Mouse (Mus musculus): ENCODE data around the gene Kcnd1. TPM values are rescaled to one million over a fixed set of nuclear protein-coding genes. Genes with fewer than 3 reads are reported as not detected.

Gene Kcnd1
- polyA plus RNA-seq, 1 experiment from 2014 or later = 0.72 TPM

MicroRNA genes within 50 kb of the gene (microRNA counts, 519-probe panel; counts per million panel counts)
- microRNA mmu-miR-1198 = 209 counts per million, percentile 61 among the panel's probes with 10 or more counts

Small RNA genes within 50 kb of the gene (microRNA-seq; reads per million reads assigned to microRNA genes)
- 23.7 reads per million, percentile 36 among the genes with 10 or more reads in this experiment for gene Mir1198

Other genes with a start within 250 kb of the Kcnd1 start
- gene Foxp3, start 248.6 kb upstream of the Kcnd1 start, polyA plus RNA-seq (2015; fragmentation: Nextera tagmentation; extraction: Ambion mirVana) = 0.19 TPM in 1 of 2 replicates, not detected in the other
- 1.4 and 1.8 TPM in 2 replicates for gene Ppp1r3f, start 248.0 kb upstream of the Kcnd1 start, polyA plus RNA-seq (2015; fragmentation: Nextera tagmentation; extraction: Ambion mirVana)
- 18.2 and 20.0 TPM in 2 replicates for gene Ccdc22, start 216.8 kb upstream of the Kcnd1 start, polyA plus RNA-seq (2015; fragmentation: Nextera tagmentation; extraction: Ambion mirVana)
- not detected in 2 replicates for gene Cacna1f, start 215.2 kb upstream of the Kcnd1 start, polyA plus RNA-seq (2015; fragmentation: Nextera tagmentation; extraction: Ambion mirVana)
- gene Syp, start 183.8 kb upstream of the Kcnd1 start, polyA plus RNA-seq (2015; fragmentation: Nextera tagmentation; extraction: Ambion mirVana) = 0.55 and 0.75 TPM in 2 replicates
- gene Prickle3, start 165.0 kb upstream of the Kcnd1 start, polyA plus RNA-seq (2015; fragmentation: Nextera tagmentation; extraction: Ambion mirVana) = 7.0 and 7.3 TPM in 2 replicates
- 157 and 175 TPM in 2 replicates for gene Plp2, start 150.9 kb upstream of the Kcnd1 start, polyA plus RNA-seq (2015; fragmentation: Nextera tagmentation; extraction: Ambion mirVana)
- gene Magix, start 141.0 kb upstream of the Kcnd1 start, polyA plus RNA-seq (2015; fragmentation: Nextera tagmentation; extraction: Ambion mirVana) = 0.11 and 0.25 TPM in 2 replicates
- 28.3 and 30.2 TPM in 2 replicates for gene Gpkow, start 125.2 kb upstream of the Kcnd1 start, polyA plus RNA-seq (2015; fragmentation: Nextera tagmentation; extraction: Ambion mirVana)
- gene Wdr45, start 108.0 kb upstream of the Kcnd1 start, polyA plus RNA-seq (2015; fragmentation: Nextera tagmentation; extraction: Ambion mirVana) = 25.0 and 28.7 TPM in 2 replicates
- 0.27 and 0.74 TPM in 2 replicates for gene Gm45208, start 100.0 kb upstream of the Kcnd1 start, polyA plus RNA-seq (2015; fragmentation: Nextera tagmentation; extraction: Ambion mirVana)
- 42.4 and 42.5 TPM in 2 replicates for gene Praf2, start 93.8 kb upstream of the Kcnd1 start, polyA plus RNA-seq (2015; fragmentation: Nextera tagmentation; extraction: Ambion mirVana)
- 5.6 and 6.1 TPM in 2 replicates for gene Ccdc120, start 71.4 kb upstream of the Kcnd1 start, polyA plus RNA-seq (2015; fragmentation: Nextera tagmentation; extraction: Ambion mirVana)
- 16.3 and 16.9 TPM in 2 replicates for gene Tfe3, start 59.7 kb upstream of the Kcnd1 start, polyA plus RNA-seq (2015; fragmentation: Nextera tagmentation; extraction: Ambion mirVana)
- 26.7 and 27.3 TPM in 2 replicates for gene Gripap1, start 32.5 kb upstream of the Kcnd1 start, polyA plus RNA-seq (2015; fragmentation: Nextera tagmentation; extraction: Ambion mirVana)
- 28.0 and 29.4 TPM in 2 replicates for gene Otud5, start 19.1 kb downstream of the Kcnd1 start, polyA plus RNA-seq (2015; fragmentation: Nextera tagmentation; extraction: Ambion mirVana)
- gene Pim2, start 56.0 kb downstream of the Kcnd1 start, polyA plus RNA-seq (2015; fragmentation: Nextera tagmentation; extraction: Ambion mirVana) = 5.9 and 6.7 TPM in 2 replicates
- 24.1 and 25.4 TPM in 2 replicates for gene Slc35a2, start 61.7 kb downstream of the Kcnd1 start, polyA plus RNA-seq (2015; fragmentation: Nextera tagmentation; extraction: Ambion mirVana)
- gene Pqbp1, start 77.0 kb downstream of the Kcnd1 start, polyA plus RNA-seq (2015; fragmentation: Nextera tagmentation; extraction: Ambion mirVana) = 79.0 and 81.7 TPM in 2 replicates
- 130 and 143 TPM in 2 replicates for gene Timm17b, start 77.1 kb downstream of the Kcnd1 start, polyA plus RNA-seq (2015; fragmentation: Nextera tagmentation; extraction: Ambion mirVana)
- gene Gm10491, start 85.5 kb downstream of the Kcnd1 start, polyA plus RNA-seq (2015; fragmentation: Nextera tagmentation; extraction: Ambion mirVana) = not detected in 2 replicates
- not detected in 2 replicates for gene Gm10490, start 87.3 kb downstream of the Kcnd1 start, polyA plus RNA-seq (2015; fragmentation: Nextera tagmentation; extraction: Ambion mirVana)
- gene Pcsk1n, start 97.5 kb downstream of the Kcnd1 start, polyA plus RNA-seq (2015; fragmentation: Nextera tagmentation; extraction: Ambion mirVana) = 0.42 and 0.78 TPM in 2 replicates
- gene Eras, start 106.3 kb downstream of the Kcnd1 start, polyA plus RNA-seq (2015; fragmentation: Nextera tagmentation; extraction: Ambion mirVana) = not detected in 2 replicates
- 22.8 and 24.9 TPM in 2 replicates for gene Hdac6, start 125.6 kb downstream of the Kcnd1 start, polyA plus RNA-seq (2015; fragmentation: Nextera tagmentation; extraction: Ambion mirVana)
- 2.8 and 5.9 TPM in 2 replicates for gene Gata1, start 155.8 kb downstream of the Kcnd1 start, polyA plus RNA-seq (2015; fragmentation: Nextera tagmentation; extraction: Ambion mirVana)
- gene Glod5, start 196.2 kb downstream of the Kcnd1 start, polyA plus RNA-seq (2015; fragmentation: Nextera tagmentation; extraction: Ambion mirVana) = 0.38 and 0.53 TPM in 2 replicates